Mouse (Mus musculus): Measurements from ENCODE around the gene Auts2.

DNA sequence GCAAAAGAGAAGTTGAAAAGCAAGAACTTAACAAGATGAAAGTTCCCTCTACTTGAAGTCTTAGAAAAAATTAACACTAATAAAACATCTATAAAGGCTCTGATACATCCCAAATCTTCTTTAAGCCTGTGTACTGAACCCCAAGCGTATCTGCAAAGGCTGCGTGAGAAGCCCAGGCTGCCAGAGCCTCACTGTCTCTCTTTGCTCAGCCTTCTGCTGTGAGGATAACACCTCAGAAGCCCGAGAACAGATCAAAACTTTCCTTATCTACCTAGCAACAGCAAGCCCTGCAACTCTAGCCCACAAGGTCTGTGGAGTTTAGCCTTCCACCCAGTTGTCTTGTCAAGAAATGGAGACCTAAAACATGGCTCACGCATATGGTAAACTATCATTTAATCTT is 240.4 kb downstream of the Auts2 start:
- TF ChIP-seq CTCF (IDR thresholded peaks at IDR 0.05; ENCODE audit: extremely low read depth, insufficient read length, insufficient replicate concordance, low read depth, low read length), result no peak
- TF ChIP-seq POLR2A (IDR thresholded peaks at IDR 0.05; ENCODE audit: low read depth, low read length), result no peak

Measured in small intestine, adult 2 months (tissue).